Mouse (Mus musculus): ENCODE data around the gene Ddx58. TPM values are rescaled to one million over a fixed set of nuclear protein-coding genes. Genes with fewer than 3 reads are reported as not detected.
A peak's percentile ranks its signal among the peaks of the same experiment; 100 is the strongest.

Ddx58 gene
- polyA plus RNA-seq, 1 experiment from 2014 or later: 8.3 TPM

DNA sequence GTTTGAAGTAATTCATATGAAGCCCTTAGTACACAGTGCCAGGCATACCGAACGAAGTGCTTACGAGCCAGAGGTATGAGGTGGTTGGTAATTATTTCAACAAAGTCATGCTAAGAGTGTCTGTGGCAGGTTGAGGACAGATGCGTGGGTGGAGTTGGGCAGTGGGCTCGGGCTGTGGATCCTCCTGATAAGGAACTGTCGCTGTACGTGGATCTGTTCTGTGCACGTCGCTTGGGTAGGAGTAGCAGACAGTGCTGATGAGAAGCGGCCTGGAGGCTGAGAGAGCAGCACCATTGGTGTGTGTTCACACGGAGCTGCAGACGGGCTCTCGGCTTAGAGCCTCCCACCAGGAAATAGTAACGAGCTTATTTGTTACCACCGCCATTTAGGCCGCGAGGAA lies 61.0 kb downstream of the Ddx58 start:
- H3K4me3 ChIP-seq: no peak overlapping the region
- WGBS: 76% methylated on average over 17 of the region's 17 CpGs
- peaks cover 3% of the 10 kb centered on the region; the same call in 1 of the 2 replicates for H3K4me1 ChIP-seq (replicated peaks)
- no peaks in the 10 kb centered on the region for H3K27me3 ChIP-seq
- no peak for ATAC-seq (replicated peaks; ENCODE audit: insufficient number of reproducible peaks, insufficient read depth, low FRiP score, low read depth)
- no peak overlapping the region for H3K27ac ChIP-seq
- H3K9me3 ChIP-seq (replicated peaks): no peaks in the 10 kb centered on the region
- no peak overlapping the region for H3K4me2 ChIP-seq
- no peak overlapping the region for H3K9ac ChIP-seq
- H3K36me3 ChIP-seq: peaks cover 27% of the 10 kb centered on the region

- Histone ChIP-seq H3K9me3 (replicated peaks) (no peaks in the 10 kb centered on the region), H3K9ac (no peak overlapping the region), H3K36me3 (peaks cover 14% of the 10 kb centered on the region; the same call in 1 of the 2 replicates), H3K27me3 (no peaks in the 10 kb centered on the region), H3K27ac (no peak overlapping the region), H3K4me1 (replicated peaks) (peaks cover 3% of the 10 kb centered on the region; the same call in 1 of the 2 replicates), H3K4me3 (no peak overlapping the region), H3K4me2 (no peak overlapping the region)
- WGBS: 45% methylated on average over 4 of the region's 4 CpGs
- 0 out of 2 replicates have a peak, but pooled peaks have one; percentile 35 for ATAC-seq (replicated peaks; ENCODE audit: insufficient number of reproducible peaks, insufficient read depth, low FRiP score, low read depth)
Measured at GRCm38 (mm10) chr4:40174321-40174720, 65.3 kb downstream of the Ddx58 start.

DNA sequence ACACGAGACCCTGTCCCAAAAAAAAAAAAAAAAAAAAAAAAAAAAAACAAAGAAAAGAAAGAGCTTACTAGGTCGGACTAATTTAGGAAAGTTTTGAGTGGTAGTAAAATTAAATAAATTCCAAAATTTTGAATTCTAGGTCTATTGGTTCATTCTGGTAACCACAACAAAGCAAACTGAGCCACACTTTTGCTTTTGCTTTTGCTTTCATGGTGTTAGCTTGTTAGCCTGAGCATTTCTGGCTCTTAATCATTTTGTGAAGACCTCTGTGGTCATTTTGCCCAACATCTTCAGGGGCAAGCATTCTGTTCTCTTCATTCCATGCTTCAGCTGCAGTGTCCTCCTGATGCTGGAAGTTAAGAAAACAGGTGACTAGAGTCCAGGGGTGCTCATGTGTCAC lies 67.3 kb downstream of the Ddx58 start:
- WGBS: 83% methylated on average over 2 of the region's 2 CpGs
- H3K27ac ChIP-seq: no peak overlapping the region
- H3K9me3 ChIP-seq (replicated peaks): no peaks in the 10 kb centered on the region
- H3K9ac ChIP-seq: no peak overlapping the region
- H3K27me3 ChIP-seq: no peaks in the 10 kb centered on the region
- no peak overlapping the region for H3K4me2 ChIP-seq
- no peak overlapping the region for H3K4me3 ChIP-seq
- peaks cover 3% of the 10 kb centered on the region; the same call in 1 of the 2 replicates for H3K4me1 ChIP-seq (replicated peaks)
- H3K36me3 ChIP-seq: peaks cover 15% of the 10 kb centered on the region; the same call in 1 of the 2 replicates
- ATAC-seq (replicated peaks; ENCODE audit: insufficient number of reproducible peaks, insufficient read depth, low FRiP score, low read depth): no peak

- H3K27me3 ChIP-seq: no peaks in the 10 kb centered on the region
- H3K4me1 ChIP-seq (replicated peaks): peaks cover 3% of the 10 kb centered on the region; the same call in 1 of the 2 replicates
- H3K9me3 ChIP-seq (replicated peaks): no peaks in the 10 kb centered on the region
- no peak overlapping the region for H3K4me3 ChIP-seq
- H3K4me2 ChIP-seq: no peak overlapping the region
- ATAC-seq (replicated peaks; ENCODE audit: insufficient number of reproducible peaks, insufficient read depth, low FRiP score, low read depth): no peak
- H3K9ac ChIP-seq: no peak overlapping the region
- WGBS: 79% methylated on average over 4 of the region's 4 CpGs
- no peak overlapping the region for H3K27ac ChIP-seq
- peaks cover 21% of the 10 kb centered on the region; the same call in 1 of the 2 replicates for H3K36me3 ChIP-seq
Measured at GRCm38 (mm10) chr4:40171477-40171876, 68.2 kb downstream of the Ddx58 start.

DNA sequence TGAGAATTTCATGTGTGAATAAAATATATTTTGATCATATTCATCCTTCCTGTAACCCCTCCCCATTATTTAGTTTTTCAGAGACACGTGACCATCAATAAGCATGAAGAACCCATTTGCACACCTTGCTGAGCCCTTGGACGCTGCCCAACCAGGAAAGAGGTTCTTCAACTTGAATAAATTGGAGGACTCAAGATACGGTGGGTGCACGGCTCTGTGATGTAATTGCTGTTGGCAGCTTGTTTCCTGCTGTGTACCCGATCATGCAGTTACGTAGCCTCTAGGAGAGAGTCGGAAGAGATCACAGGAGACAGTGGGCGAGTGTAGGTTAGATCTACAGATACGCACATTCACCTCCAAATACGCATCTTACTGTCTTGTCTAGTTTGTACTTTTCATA lies 76.0 kb downstream of the Ddx58 start:
- no peak overlapping the region for H3K4me2 ChIP-seq
- no peaks in the 10 kb centered on the region for H3K27me3 ChIP-seq
- no peak overlapping the region for H3K9ac ChIP-seq
- peaks cover 15% of the 10 kb centered on the region; the same call in 1 of the 2 replicates for H3K36me3 ChIP-seq
- no peaks in the 10 kb centered on the region for H3K9me3 ChIP-seq (replicated peaks)
- H3K27ac ChIP-seq: no peak overlapping the region
- no peak for ATAC-seq (replicated peaks; ENCODE audit: insufficient number of reproducible peaks, insufficient read depth, low FRiP score, low read depth)
- no peaks in the 10 kb centered on the region for H3K4me1 ChIP-seq (replicated peaks)
- H3K4me3 ChIP-seq: no peak overlapping the region
- 88% methylated on average over 10 of the region's 10 CpGs for WGBS

- no peak overlapping the region for H3K4me2 ChIP-seq
- H3K27me3 ChIP-seq: no peaks in the 10 kb centered on the region
- no peaks in the 10 kb centered on the region for H3K9me3 ChIP-seq (replicated peaks)
- H3K4me3 ChIP-seq: no peak overlapping the region
- no peak for ATAC-seq (replicated peaks; ENCODE audit: insufficient number of reproducible peaks, insufficient read depth, low FRiP score, low read depth)
- no peak overlapping the region for H3K27ac ChIP-seq
- no peak overlapping the region for H3K9ac ChIP-seq
- H3K36me3 ChIP-seq: peaks cover 5% of the 10 kb centered on the region; the same call in 1 of the 2 replicates
- WGBS: 94% methylated on average over 8 of the region's 8 CpGs
- peaks cover 10% of the 10 kb centered on the region for H3K4me1 ChIP-seq (replicated peaks)
Measured at GRCm38 (mm10) chr4:40160591-40161434, 78.8 kb downstream of the Ddx58 start.

GRCm38 (mm10) chr4:40158224-40158540 lies 81.4 kb downstream of the Ddx58 start:
- H3K4me1 ChIP-seq (replicated peaks): peaks cover 13% of the 10 kb centered on the region
- no peak overlapping the region for H3K4me2 ChIP-seq
- no peak overlapping the region for H3K27ac ChIP-seq
- no peaks in the 10 kb centered on the region for H3K9me3 ChIP-seq (replicated peaks)
- H3K36me3 ChIP-seq: no peaks in the 10 kb centered on the region
- ATAC-seq (replicated peaks; ENCODE audit: insufficient number of reproducible peaks, insufficient read depth, low FRiP score, low read depth): no peak
- no peak overlapping the region for H3K9ac ChIP-seq
- 73% methylated on average over 5 of the region's 5 CpGs for WGBS
- no peak overlapping the region for H3K4me3 ChIP-seq
- no peaks in the 10 kb centered on the region for H3K27me3 ChIP-seq

GRCm38 (mm10) chr4:40157500-40158223 lies 82.0 kb downstream of the Ddx58 start:
- ATAC-seq (replicated peaks; ENCODE audit: insufficient number of reproducible peaks, insufficient read depth, low FRiP score, low read depth): no peak
- no peak overlapping the region for H3K4me2 ChIP-seq
- no peak overlapping the region for H3K9ac ChIP-seq
- H3K27me3 ChIP-seq: no peaks in the 10 kb centered on the region
- H3K4me1 ChIP-seq (replicated peaks): peaks cover 13% of the 10 kb centered on the region
- no peak overlapping the region for H3K4me3 ChIP-seq
- no peaks in the 10 kb centered on the region for H3K36me3 ChIP-seq
- no peaks in the 10 kb centered on the region for H3K9me3 ChIP-seq (replicated peaks)
- H3K27ac ChIP-seq: no peak overlapping the region
- WGBS: 72% methylated on average over 5 of the region's 5 CpGs

DNA sequence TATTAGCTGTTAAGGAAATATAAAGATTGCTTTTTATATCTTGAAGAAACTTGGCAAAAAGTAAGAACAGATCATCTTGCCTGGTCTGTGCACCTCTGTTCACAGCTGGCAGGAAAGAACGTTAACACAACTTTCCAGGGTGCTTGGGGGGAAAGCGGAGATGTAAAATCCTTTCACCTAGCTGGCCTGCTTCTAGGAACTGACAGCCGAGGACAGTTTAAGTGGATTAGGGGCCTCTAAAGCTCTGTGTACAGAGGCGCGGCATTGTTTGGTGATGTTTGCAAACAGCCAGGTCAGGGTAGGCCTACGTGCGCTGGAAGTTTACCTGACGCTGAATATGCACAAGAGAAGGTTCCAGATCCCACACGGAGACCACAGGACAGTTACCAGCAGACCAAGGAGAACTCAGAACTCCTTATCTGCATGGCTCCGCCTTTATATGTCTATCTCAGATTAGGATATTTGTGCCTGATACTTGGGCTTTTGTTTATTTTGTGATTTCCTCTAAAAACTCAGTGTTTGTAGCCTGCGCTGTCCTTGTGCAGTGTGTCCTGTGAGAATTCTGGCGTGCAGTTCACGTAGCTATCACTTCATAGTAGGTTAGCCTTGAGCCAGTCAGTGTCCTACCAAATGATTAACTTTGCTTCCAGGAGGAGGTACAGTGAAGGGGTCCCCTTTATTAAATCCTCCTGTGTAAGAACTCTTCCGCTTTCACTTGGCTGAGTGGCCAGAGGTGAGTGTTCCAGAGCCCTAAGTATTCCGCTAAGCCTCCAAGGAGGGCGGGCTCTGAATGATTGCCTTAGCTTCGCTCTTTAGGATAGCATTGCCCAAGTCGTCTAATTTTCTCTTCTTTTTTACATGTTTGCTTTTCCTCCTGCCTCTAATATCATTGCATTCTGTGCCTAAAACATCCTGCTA lies 82.8 kb downstream of the Ddx58 start:
- no peak overlapping the region for H3K4me2 ChIP-seq
- WGBS: 70% methylated on average over 18 of the region's 18 CpGs
- ATAC-seq (replicated peaks; ENCODE audit: insufficient number of reproducible peaks, insufficient read depth, low FRiP score, low read depth): no peak
- H3K9ac ChIP-seq: no peak overlapping the region
- no peak overlapping the region for H3K4me3 ChIP-seq
- H3K4me1 ChIP-seq (replicated peaks): peaks cover 13% of the 10 kb centered on the region
- H3K27ac ChIP-seq: no peak overlapping the region
- H3K36me3 ChIP-seq: no peaks in the 10 kb centered on the region
- no peaks in the 10 kb centered on the region for H3K27me3 ChIP-seq
- no peaks in the 10 kb centered on the region for H3K9me3 ChIP-seq (replicated peaks)

- H3K9me3 ChIP-seq (replicated peaks): no peaks in the 10 kb centered on the region
Measured at GRCm38 (mm10) chr4:40156153-40156552, 83.5 kb downstream of the Ddx58 start.

More at GRCm38 (mm10) chr4:40156153-40156552, 83.5 kb downstream of the Ddx58 start:
- Histone ChIP-seq H3K4me2 (no peak overlapping the region), H3K27ac (no peak overlapping the region), H3K36me3 (no peaks in the 10 kb centered on the region), H3K4me3 (no peak overlapping the region), H3K4me1 (replicated peaks) (peaks cover 13% of the 10 kb centered on the region), H3K9ac (no peak overlapping the region), H3K27me3 (no peaks in the 10 kb centered on the region)
- ATAC-seq (replicated peaks; ENCODE audit: insufficient number of reproducible peaks, insufficient read depth, low FRiP score, low read depth): no peak
- WGBS: 47% methylated on average over 2 of the region's 2 CpGs
